Mouse (Mus musculus) neutrophil, adult 5-6 weeks (primary cell): ENCODE results near the gene Kpna6. TPM values are rescaled to one million over a fixed set of nuclear protein-coding genes. Genes with fewer than 3 reads are reported as not detected.

ENCODE experiments used
- ATAC-seq: fragments of 151-379, 151-347 bp; 2 replicates; pipeline ENCODE4 v1.8.0; 2017; ENCODE audit warnings: mild to moderate bottlenecking, moderate TSS enrichment; ENCODE audit not compliant: insufficient number of reproducible peaks, poor library complexity, low FRiP score, severe bottlenecking; ENCODE audit errors: extremely low read depth
- total RNA-seq: library from RNA; stranded (forward); fragments of 200-1000 nt; gene quantifications from 2 replicates; pipeline ENCODE4 v1.2.3, GENCODE M21; 2017

Gene Kpna6
- total RNA-seq, 1 experiment from 2014 or later, result 27.9 TPM

GRCm38 (mm10) chr4:129621283-129621841, 51.2 kb downstream of the Kpna6 start:
- no peak for ATAC-seq

DNA sequence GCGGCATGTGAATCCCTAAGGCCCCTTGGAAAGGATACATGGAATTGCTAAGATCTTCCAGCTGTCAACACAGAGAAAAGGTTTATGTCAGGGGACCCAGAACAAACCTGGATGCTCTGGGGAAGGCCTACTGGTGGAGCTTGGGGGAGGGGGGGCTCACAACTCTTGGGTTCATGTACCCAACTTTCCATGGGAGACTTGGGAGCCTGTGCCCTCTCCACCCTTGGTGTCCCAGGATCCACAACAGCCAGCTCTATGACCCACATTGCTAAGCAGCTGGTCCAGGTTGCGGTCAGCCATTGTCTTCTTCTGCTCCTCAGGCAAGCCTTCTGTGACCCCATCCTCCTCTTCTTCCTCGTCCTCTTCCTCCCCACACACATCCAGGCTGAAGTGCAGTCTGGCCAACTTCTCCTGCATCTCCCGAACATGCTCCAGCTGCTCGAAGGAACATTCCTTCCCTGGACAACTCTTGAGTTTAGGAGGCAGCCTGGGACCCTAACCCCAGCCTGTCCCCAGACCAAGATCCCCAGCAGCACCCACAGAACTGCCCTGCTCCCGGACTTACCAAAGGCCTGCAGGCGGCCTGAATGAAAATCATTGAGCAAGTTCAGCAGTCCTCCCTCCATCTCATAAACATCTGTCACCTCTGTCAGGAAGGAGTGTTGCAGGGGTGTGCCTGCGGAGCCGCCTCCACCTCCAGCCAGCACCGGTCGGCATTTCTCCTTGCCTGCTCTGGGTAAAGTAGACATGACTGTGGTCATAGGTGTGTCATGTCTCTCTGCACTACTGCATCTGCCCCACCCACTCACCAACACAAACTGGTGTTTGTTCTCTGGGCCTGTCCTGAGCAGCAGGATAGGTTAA, 51.9 kb downstream of the Kpna6 start:
- no peak for ATAC-seq

- ATAC-seq, result peak; percentile 90
Measured at GRCm38 (mm10) chr4:129618786-129619691, 53.5 kb downstream of the Kpna6 start, which contains the start of gene Iqcc. TSS of gene Iqcc (minus strand) at chr4:129619099.

- no peak for ATAC-seq
Measured at GRCm38 (mm10) chr4:129618031-129618430, 54.5 kb downstream of the Kpna6 start.

DNA sequence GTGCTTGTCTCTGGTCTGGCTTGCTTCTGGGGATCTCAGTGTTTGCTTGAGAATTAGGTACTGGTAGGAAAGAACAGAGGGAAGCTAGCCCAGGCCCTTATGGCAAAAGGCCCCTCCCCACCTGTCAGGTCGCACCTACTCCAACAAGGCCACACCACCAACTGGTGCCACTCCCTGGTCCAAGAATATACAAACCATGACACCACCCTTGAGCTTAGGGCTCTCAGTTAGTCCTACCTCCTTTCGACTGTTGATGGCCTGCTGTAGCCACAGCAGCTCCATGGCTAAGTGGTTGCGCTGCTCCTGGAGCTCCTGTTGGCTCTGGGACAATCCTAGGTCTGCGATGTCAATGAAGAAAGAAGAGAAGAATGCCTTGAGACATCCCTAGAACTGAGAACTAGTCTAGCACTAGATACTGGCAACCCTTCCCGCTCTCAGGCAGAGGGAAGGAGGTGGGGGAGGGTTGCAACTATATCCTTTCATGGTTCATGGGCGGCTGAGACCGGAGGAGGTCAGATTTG, 55.4 kb downstream of the Kpna6 start:
- no peak for ATAC-seq

GRCm38 (mm10) chr4:129616631-129617030, 55.9 kb downstream of the Kpna6 start:
- no peak for ATAC-seq

- ATAC-seq, result no peak
Measured at GRCm38 (mm10) chr4:129615801-129616290, 56.7 kb downstream of the Kpna6 start.

DNA sequence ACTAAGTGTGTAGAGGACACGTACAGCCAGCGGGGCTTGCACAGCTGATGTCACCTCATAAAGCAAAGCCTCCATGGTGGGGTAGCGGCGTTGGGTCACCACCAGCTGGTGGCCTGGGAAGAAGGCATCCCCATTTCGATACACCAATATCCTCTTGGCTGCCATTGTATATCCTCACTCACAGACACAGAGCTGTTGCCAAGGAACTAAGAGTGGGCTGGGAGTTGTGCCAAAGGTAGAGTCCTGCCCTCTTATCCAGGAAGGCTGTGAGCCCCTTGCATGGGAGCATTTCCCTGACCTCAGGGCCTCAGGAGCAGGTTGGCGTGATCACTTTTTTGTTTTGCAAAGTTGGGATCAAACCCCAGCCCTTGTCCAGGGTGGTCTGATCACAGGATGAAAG, 58.5 kb downstream of the Kpna6 start, which contains the start of gene Dcdc2b:
TSS of gene Dcdc2b (minus strand) at position 165 of the 400 bp plus-strand sequence.
- ATAC-seq, result no peak

DNA sequence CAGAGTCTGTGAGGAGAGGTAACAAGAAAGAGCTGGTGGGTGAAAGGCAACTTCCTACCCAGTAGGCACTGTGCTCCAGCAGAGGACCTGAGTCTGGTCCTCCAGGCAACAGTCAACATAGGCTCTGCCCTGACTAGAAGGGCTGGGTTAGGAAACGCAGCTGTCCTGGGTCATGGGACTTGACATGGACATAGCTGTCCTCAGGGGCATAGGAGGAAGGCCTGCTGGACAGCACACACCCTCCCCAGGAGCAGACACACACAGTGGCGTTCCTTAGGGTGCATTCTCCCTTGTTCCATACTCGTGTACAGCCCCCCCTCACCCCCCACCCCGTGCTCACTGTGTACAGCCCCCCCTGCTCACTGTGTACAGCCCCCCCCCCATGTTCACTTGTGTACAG, 62.1 kb downstream of the Kpna6 start:
- ATAC-seq, result no peak

DNA sequence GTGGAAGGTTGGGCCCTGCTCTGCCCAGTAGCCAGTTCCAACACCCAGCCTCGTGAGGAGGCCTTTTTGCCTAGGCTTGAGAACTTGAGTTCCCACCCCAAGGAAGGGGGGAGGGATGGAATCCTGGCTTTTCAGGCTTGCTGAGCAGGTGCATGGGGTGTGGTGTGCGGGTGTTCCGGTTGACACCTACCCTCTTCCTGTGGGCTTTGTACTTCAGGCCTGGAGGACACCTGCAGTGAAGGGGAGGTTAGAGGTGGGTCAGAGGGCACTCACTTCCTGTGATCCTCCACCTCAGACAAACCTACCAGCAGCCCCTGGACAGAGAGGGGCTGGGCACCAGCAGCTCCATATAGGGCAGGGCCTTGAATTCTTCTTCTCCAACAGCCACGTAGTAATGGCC, 62.5 kb downstream of the Kpna6 start:
- no peak for ATAC-seq

DNA sequence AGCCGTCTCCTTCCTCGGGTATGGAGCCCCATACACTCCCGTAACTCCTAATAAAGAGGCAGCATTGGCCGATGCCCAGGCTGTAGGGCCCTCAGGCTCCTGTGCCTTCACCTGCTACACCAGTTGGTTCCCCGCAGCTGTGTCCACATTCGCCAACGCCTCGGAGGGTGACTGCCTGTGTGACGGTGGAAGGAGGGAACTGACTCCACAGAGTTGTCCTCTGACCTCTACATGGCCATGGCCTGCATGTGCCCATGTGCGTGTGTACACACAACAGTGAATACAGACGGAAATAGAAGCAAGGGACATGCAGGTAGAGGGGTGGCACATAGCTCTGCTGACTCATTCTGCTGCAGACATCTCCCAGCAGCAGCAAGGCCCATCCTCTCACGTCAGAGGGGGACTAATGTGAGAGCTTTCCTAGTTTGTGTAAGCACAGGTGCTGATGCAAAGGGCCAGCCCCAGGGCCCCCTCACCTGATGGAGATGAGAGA, 63.4 kb downstream of the Kpna6 start:
- ATAC-seq, result no peak

DNA sequence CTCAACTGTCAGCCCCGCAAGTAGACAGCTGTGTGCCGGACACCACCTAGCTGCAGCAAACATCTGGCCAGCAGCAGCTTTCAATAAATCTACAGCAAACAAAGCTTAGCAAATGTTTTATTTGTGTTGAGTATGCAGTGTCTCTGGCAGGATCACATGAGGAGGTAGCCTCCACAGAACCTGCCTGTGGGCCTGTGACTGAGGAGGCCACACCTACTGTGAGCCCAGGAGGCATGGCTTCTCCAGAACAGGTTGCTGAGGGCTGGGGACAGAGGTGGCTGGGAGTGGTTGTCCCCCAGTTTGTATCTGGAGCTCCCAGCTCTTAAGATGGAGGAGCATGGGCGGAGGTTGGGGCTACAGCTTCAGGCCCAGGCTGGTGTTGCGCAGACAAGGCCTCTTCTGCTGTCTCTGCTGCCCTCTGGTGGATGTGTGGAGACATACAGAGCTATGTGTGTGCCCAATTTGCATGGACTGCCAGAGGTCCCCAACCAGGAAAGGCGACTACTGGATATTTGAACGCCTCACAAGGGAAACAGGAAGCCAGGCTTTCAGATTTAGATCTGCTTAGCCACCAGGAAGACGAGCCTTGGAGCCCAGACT, 64.0 kb downstream of the Kpna6 start:
- peak; percentile 96 for ATAC-seq

- ATAC-seq, result peak; percentile 87
Measured at GRCm38 (mm10) chr4:129600233-129601158, 72.1 kb downstream of the Kpna6 start, which contains the start of the genes Eif3i and Tmem234. TSS of gene Eif3i (minus strand) at chr4:129600648. TSS of gene Tmem234 (plus strand) at chr4:129600668.

Other genes with a start within 250 kb of the Kpna6 start
- gene Zbtb8b, start 231.9 kb downstream of the Kpna6 start, total RNA-seq, result not detected in 2 replicates
- 94.7 and 122 TPM in 2 replicates for gene Bsdc1, start 211.2 kb downstream of the Kpna6 start, total RNA-seq
- not detected in 2 replicates for gene Tssk3, start 181.7 kb downstream of the Kpna6 start, total RNA-seq
- gene Fam229a, start 181.6 kb downstream of the Kpna6 start, total RNA-seq, result not detected in 2 replicates
- 97.5 and 100 TPM in 2 replicates for gene Marcksl1, start 159.2 kb downstream of the Kpna6 start, total RNA-seq
- 81.6 and 87.7 TPM in 2 replicates for gene Hdac1, start 130.1 kb downstream of the Kpna6 start, total RNA-seq
- 54.2 and 70.1 TPM in 2 replicates for gene Lck, start 99.1 kb downstream of the Kpna6 start, total RNA-seq
- gene Fam167b, start 94.2 kb downstream of the Kpna6 start, total RNA-seq, result 0.98 TPM in 1 of 2 replicates, not detected in the other
- 72.7 and 74.6 TPM in 2 replicates for gene Eif3i, start 72.1 kb downstream of the Kpna6 start, total RNA-seq
- 164 TPM in 2 replicates for gene Tmem234, start 72.1 kb downstream of the Kpna6 start, total RNA-seq
- gene Dcdc2b, start 58.5 kb downstream of the Kpna6 start, total RNA-seq, result 0.49 and 3.8 TPM in 2 replicates
- gene Iqcc, start 53.7 kb downstream of the Kpna6 start, total RNA-seq, result 25.7 and 27.5 TPM in 2 replicates
- gene Ccdc28b, start 48.8 kb downstream of the Kpna6 start, total RNA-seq, result 42.6 and 53.2 TPM in 2 replicates
- gene Txlna, start 31.7 kb downstream of the Kpna6 start, total RNA-seq, result 39.2 and 41.5 TPM in 2 replicates
- 4.4 and 5.0 TPM in 2 replicates for gene Tmem39b, start 24.1 kb upstream of the Kpna6 start, total RNA-seq
- gene Khdrbs1, start 69.5 kb upstream of the Kpna6 start, total RNA-seq, result 102 and 104 TPM in 2 replicates
- 328 and 348 TPM in 2 replicates for gene Ptp4a2, start 138.5 kb upstream of the Kpna6 start, total RNA-seq